Mouse (Mus musculus): ENCODE measurements around the gene Tuba3b.

GRCm38 (mm10) chr6:145640971-145641506 lies 25.5 kb downstream of the Tuba3b start:
- no peak for TF ChIP-seq CTCF (IDR thresholded peaks at IDR 0.05; ENCODE audit: low read depth)
- no peak for TF ChIP-seq EP300 (IDR thresholded peaks at IDR 0.05; ENCODE audit: low read depth)
